8 mouse cellular contexts compared by ENCODE assay signal in the genomic region with DNA sequence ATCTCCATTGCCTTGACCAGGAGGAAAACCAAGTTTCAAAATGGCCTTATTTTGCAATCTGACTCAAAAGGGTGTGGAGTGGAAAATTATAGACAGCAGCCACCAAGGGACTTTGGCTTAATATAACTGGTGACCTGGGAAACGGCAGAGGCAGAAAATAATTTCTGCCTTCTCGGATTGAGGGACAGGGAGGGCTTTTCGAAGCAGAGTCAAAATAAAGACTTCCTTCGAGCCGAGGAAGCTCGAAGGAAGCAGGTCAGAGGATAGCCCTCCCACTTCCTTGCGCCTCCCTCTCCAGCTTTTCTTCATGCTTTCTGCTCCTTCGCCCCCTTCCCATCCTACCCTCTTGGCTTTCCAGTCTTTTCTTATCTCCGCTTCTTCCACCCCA.
DNase-seq lines count a peak whose midpoint lies in the region; ATAC-seq and TF ChIP-seq lines count a peak whose summit lies in the region.

No protein-coding gene starts in this region.

- H3K36me3 ChIP-seq in testis, adult 2 months (ENCODE audit: control insufficient read depth, insufficient read depth, low read length): no peaks in the 10 kb centered on the region
- H3K36me3 ChIP-seq in heart, embryonic 15.5 days: no peaks in the 10 kb centered on the region
- no peaks in the 10 kb centered on the region for H3K36me3 ChIP-seq in limb, embryonic 15.5 days
- H3K36me3 ChIP-seq in midbrain, embryonic 16.5 days (ENCODE audit: control insufficient read depth, insufficient read depth, low read length): no peaks in the 10 kb centered on the region

- no peak for ATAC-seq in heart, embryonic 15.5 days (replicated peaks; ENCODE audit: insufficient number of reproducible peaks, insufficient read depth, low FRiP score, low read depth)
- no peak for ATAC-seq in limb, embryonic 15.5 days (ENCODE audit: insufficient number of reproducible peaks, low FRiP score, low TSS enrichment, low read depth)
- no peak for ATAC-seq in midbrain, embryonic 16.5 days
- ATAC-seq in frontal cortex, adult (ENCODE audit: low TSS enrichment): no peak

- peaks cover 19% of the 10 kb centered on the region for H3K4me1 ChIP-seq in testis, adult 2 months (ENCODE audit: control insufficient read depth, insufficient read depth, low read length)
- peaks cover 27% of the 10 kb centered on the region for H3K4me1 ChIP-seq in heart, embryonic 15.5 days (replicated peaks)
- peaks cover 29% of the 10 kb centered on the region for H3K4me1 ChIP-seq in limb, embryonic 15.5 days
- H3K4me1 ChIP-seq in midbrain, embryonic 16.5 days (ENCODE audit: control insufficient read depth, insufficient read depth, low read length): peaks cover 28% of the 10 kb centered on the region

- H3K27me3 ChIP-seq in testis, adult 2 months (ENCODE audit: control insufficient read depth, insufficient read depth, low read length): no peaks in the 10 kb centered on the region
- no peaks in the 10 kb centered on the region for H3K27me3 ChIP-seq in heart, embryonic 15.5 days
- no peaks in the 10 kb centered on the region for H3K27me3 ChIP-seq in limb, embryonic 15.5 days
- no peaks in the 10 kb centered on the region for H3K27me3 ChIP-seq in midbrain, embryonic 16.5 days (ENCODE audit: control insufficient read depth, insufficient read depth, low read depth, low read length)

- peak overlapping the region; percentile 72 for H3K4me2 ChIP-seq in heart, embryonic 15.5 days
- peak overlapping the region; percentile 74 for H3K4me2 ChIP-seq in limb, embryonic 15.5 days
- peak overlapping the region; percentile 77 for H3K4me2 ChIP-seq in midbrain, embryonic 16.5 days (ENCODE audit: low read length)

- no peak overlapping the region for H3K4me3 ChIP-seq in testis, adult 2 months (ENCODE audit: control insufficient read depth, low read depth, low read length)
- H3K4me3 ChIP-seq in heart, embryonic 15.5 days: peak overlapping the region; percentile 50
- peak overlapping the region; percentile 44 for H3K4me3 ChIP-seq in limb, embryonic 15.5 days
- peak overlapping the region; percentile 6; the same call in 1 of the 2 replicates for H3K4me3 ChIP-seq in midbrain, embryonic 16.5 days (ENCODE audit: low read depth, low read length)

- no peaks in the 10 kb centered on the region for H3K9me3 ChIP-seq in heart, embryonic 15.5 days (replicated peaks)
- no peaks in the 10 kb centered on the region for H3K9me3 ChIP-seq in limb, embryonic 15.5 days
- H3K9me3 ChIP-seq in midbrain, embryonic 16.5 days (replicated peaks; ENCODE audit: control insufficient read depth, low read length, poor library complexity, severe bottlenecking): no peaks in the 10 kb centered on the region

- WGBS in heart, embryonic 15.5 days: 10% methylated on average over 9 of the region's 9 CpGs
- 7% methylated on average over 9 of the region's 9 CpGs for WGBS in limb, embryonic 15.5 days
- WGBS in midbrain, embryonic 16.5 days: 6% methylated on average over 9 of the region's 9 CpGs

- H3K9ac ChIP-seq in heart, embryonic 15.5 days: peak overlapping the region; percentile 45; the same call in 1 of the 2 replicates
- no peak overlapping the region for H3K9ac ChIP-seq in limb, embryonic 15.5 days
- peak overlapping the region; percentile 32; the same call in 1 of the 2 replicates for H3K9ac ChIP-seq in midbrain, embryonic 16.5 days (ENCODE audit: low read depth, low read length)

- TF ChIP-seq CTCF in testis, adult 2 months (IDR thresholded peaks at IDR 0.05; ENCODE audit: control insufficient read depth, insufficient read depth, insufficient replicate concordance, low read depth, low read length): no peak

- TF ChIP-seq POLR2A in testis, adult 2 months (IDR thresholded peaks at IDR 0.05; ENCODE audit: control insufficient read depth, low read depth, low read length): no peak

- DNase-seq in testis, postnatal 10 days (ENCODE audit: low spot score): no peak
- no peak for DNase-seq in spleen, adult 18-20 months
- no peak for DNase-seq in thymus, postnatal 25 days

- peak overlapping the region; percentile 15 for H3K27ac ChIP-seq in testis, adult 2 months (ENCODE audit: control insufficient read depth, insufficient read depth, low read depth, low read length)
- H3K27ac ChIP-seq in heart, embryonic 15.5 days: peak overlapping the region; percentile 71
- peak overlapping the region; percentile 74 for H3K27ac ChIP-seq in limb, embryonic 15.5 days
- H3K27ac ChIP-seq in midbrain, embryonic 16.5 days (ENCODE audit: low read length): no peak overlapping the region
